Mouse (Mus musculus): ENCODE measurements at regions not wholly inside any gene's neighbourhood (a gene's known extent, or its start where the extent isn't known, plus 50 kb on each side); places are given as distances from the start of the nearest gene placed in this dataset.

DNA sequence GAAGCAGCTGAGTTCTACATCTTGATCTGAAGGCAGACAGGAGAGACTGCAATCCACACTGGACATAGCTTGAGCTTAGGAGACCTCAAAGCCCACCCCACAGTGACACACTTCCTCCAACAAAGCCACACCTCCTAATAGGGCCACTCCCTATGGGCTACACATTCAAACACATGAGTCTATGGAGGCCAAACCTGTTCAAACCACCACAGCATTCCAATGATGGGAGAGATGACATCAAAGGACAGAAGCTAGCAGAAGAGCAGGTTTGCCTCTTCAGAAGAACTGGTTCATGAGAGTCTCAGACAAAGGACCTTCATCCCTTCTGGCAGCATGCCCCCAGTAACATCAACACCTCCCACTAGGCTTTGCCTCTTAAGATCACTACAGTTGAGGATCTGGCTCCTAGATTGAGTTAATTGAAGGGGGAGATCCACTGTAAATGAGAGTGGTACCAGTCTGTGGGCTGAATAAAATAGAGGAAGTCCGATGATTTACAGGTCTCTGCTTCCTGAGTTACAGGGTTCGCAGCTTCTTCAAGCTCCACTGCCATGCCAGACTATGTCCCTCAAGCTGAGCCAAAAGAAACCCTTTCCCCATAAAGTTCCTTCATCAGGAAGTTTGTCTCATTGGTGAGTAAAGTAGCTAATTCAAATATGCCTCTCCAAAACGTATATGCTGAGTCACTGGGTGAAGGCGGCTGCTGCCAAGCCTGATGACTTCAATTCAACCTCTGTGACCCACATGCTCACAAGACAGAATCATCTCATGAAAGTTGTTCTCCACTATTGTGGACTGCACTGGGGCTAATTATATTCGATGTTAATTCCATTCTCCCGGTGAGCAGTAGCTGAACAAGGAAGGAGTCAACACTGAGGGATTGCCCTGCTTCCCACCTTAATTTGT, 56.9 kb upstream of the Atp6ap2 start:
- TF ChIP-seq CTCF (IDR thresholded peaks at IDR 0.05; ENCODE audit: extremely low read depth, insufficient read depth, low read length): no peak
- no peak for TF ChIP-seq POLR2A (IDR thresholded peaks at IDR 0.05; ENCODE audit: extremely low read depth, insufficient read depth, low read length)
